Mouse (Mus musculus) MEL (cell line): Measurements from ENCODE around the gene Slc35c2. TPM values are rescaled to one million over a fixed set of nuclear protein-coding genes. Genes with fewer than 3 reads are reported as not detected.

Experiments used
- DNase-seq: peaks from one replicate; pipeline ENCODE4 v3.0.0; 2011; ENCODE audit warnings: low read depth, low spot score
- H3K27ac ChIP-seq: 2 replicates; pipeline ENCODE4 v1.5.1; 2012; ENCODE audit warnings: low read depth, mild to moderate bottlenecking, control low read depth, low read length, moderate library complexity; ENCODE audit not compliant: control insufficient read depth
- H3K27me3 ChIP-seq, 2 experiments: fragments of 150-350 bp in 1 of 2; sonication (generic) in 1 of 2; 2 replicates each; pipeline ENCODE4 v1.6.1; 2012; ENCODE audit warnings: low read length in 2 of 2, mild to moderate bottlenecking in 2 of 2, improper control_type of control experiment in 1 of 2, moderate library complexity in 1 of 2; ENCODE audit not compliant: insufficient read depth in 2 of 2, control insufficient read depth in 1 of 2
- H3K36me3 ChIP-seq, 2 experiments: 2 replicates each; pipeline ENCODE4 v1.6.1; 2012 to 2014; ENCODE audit warnings: low read length in 2 of 2, improper control_type of control experiment in 1 of 2, inconsistent platforms in 1 of 2, mild to moderate bottlenecking in 1 of 2; ENCODE audit not compliant: insufficient read depth in 2 of 2, control insufficient read depth in 1 of 2
- H3K4me1 ChIP-seq, 2 experiments: fragments of 150-350 bp in 1 of 2; sonication (generic) in 1 of 2; 2 replicates each; pipeline ENCODE4 v1.6.1; 2012; ENCODE audit warnings: low read length in 2 of 2, improper control_type of control experiment in 1 of 2, mild to moderate bottlenecking in 1 of 2; ENCODE audit not compliant: insufficient read depth in 2 of 2, control insufficient read depth in 1 of 2
- H3K4me3 ChIP-seq, 2 experiments: fragments of 150-350 bp in 1 of 2; sonication (generic) in 1 of 2; 2 replicates each; pipeline ENCODE4 v1.5.1; 2012; ENCODE audit warnings: low read depth in 2 of 2, low read length in 2 of 2, mild to moderate bottlenecking in 2 of 2, moderate library complexity in 2 of 2, control low read depth in 1 of 2, improper control_type of control experiment in 1 of 2; ENCODE audit not compliant: control insufficient read depth in 1 of 2, insufficient read depth in 1 of 2
- H3K79me2 ChIP-seq: 2 replicates; pipeline ENCODE4 v1.6.1; 2012; ENCODE audit warnings: mild to moderate bottlenecking, low read length, moderate library complexity; ENCODE audit not compliant: control insufficient read depth, poor library complexity, insufficient read depth
- H3K9ac ChIP-seq: 2 replicates; pipeline ENCODE4 v1.6.1; 2012; ENCODE audit warnings: low read depth, mild to moderate bottlenecking, control low read depth, low read length, moderate library complexity; ENCODE audit not compliant: control insufficient read depth, poor library complexity, severe bottlenecking
- H3K9me3 ChIP-seq: fragments of 150-350 bp; sonication (generic); replicated peaks from 2 replicates; pipeline ENCODE4 v1.6.1; 2012; ENCODE audit warnings: mild to moderate bottlenecking, low read length, improper control_type of control experiment, moderate library complexity; ENCODE audit not compliant: insufficient read depth
- ELF1 ChIP-seq: IDR thresholded peaks from 2 replicates; pipeline ENCODE4 v1.6.1; 2014; ENCODE audit warnings: low read depth, mild to moderate bottlenecking, inconsistent platforms, low read length, improper control_type of control experiment, moderate library complexity
- ETS1 ChIP-seq: IDR thresholded peaks from 2 replicates; pipeline ENCODE4 v1.6.1; 2012; ENCODE audit warnings: low read depth, mild to moderate bottlenecking, inconsistent platforms, low read length, improper control_type of control experiment, moderate library complexity
- GABPA ChIP-seq: IDR thresholded peaks from 2 replicates; pipeline ENCODE4 v1.6.1; 2012; ENCODE audit warnings: low read depth, mild to moderate bottlenecking, inconsistent platforms, low read length, improper control_type of control experiment, moderate library complexity
- HCFC1 ChIP-seq: IDR thresholded peaks from 2 replicates; pipeline ENCODE4 v1.6.1; 2012; ENCODE audit warnings: low read depth, mild to moderate bottlenecking, inconsistent platforms, low read length, improper control_type of control experiment, moderate library complexity
- JUND ChIP-seq: IDR thresholded peaks from 2 replicates; pipeline ENCODE4 v1.6.1; 2011; ENCODE audit warnings: low read depth, mild to moderate bottlenecking, improper control_type of control experiment, low read length
- MAFK ChIP-seq: IDR thresholded peaks from 2 replicates; pipeline ENCODE4 v1.6.1; 2011; ENCODE audit warnings: low read depth, mild to moderate bottlenecking, low read length, improper control_type of control experiment, borderline replicate concordance
- MAZ ChIP-seq: IDR thresholded peaks from 2 replicates; pipeline ENCODE4 v1.6.1; 2012; ENCODE audit warnings: low read depth, mild to moderate bottlenecking, inconsistent platforms, low read length, improper control_type of control experiment
- MEF2A ChIP-seq: IDR thresholded peaks from 2 replicates; pipeline ENCODE4 v1.6.1; 2014; ENCODE audit warnings: low read depth, mild to moderate bottlenecking, inconsistent platforms, low read length, improper control_type of control experiment; ENCODE audit not compliant: poor library complexity, insufficient replicate concordance, severe bottlenecking; ENCODE audit errors: extremely low read depth
- MXI1 ChIP-seq: IDR thresholded peaks from 2 replicates; pipeline ENCODE4 v1.6.1; 2011; ENCODE audit warnings: mild to moderate bottlenecking, low read depth, low read length, improper control_type of control experiment
- NELFE ChIP-seq: IDR thresholded peaks from 2 replicates; pipeline ENCODE4 v1.6.1; 2011; ENCODE audit warnings: low read depth, low read length, improper control_type of control experiment
- NRF1 ChIP-seq: IDR thresholded peaks from 2 replicates; pipeline ENCODE4 v1.6.1; 2014; ENCODE audit warnings: low read depth, mild to moderate bottlenecking, inconsistent platforms, low read length, improper control_type of control experiment, moderate library complexity; ENCODE audit not compliant: poor library complexity, insufficient read depth, severe bottlenecking
- POLR2A ChIP-seq, 2 experiments: IDR thresholded peaks; 2 replicates each; pipeline ENCODE4 v1.6.1; 2011 to 2012; ENCODE audit warnings: low read length in 2 of 2, mild to moderate bottlenecking in 2 of 2, control low read depth in 1 of 2, improper control_type of control experiment in 1 of 2, low read depth in 1 of 2, moderate library complexity in 1 of 2; ENCODE audit not compliant: control insufficient read depth in 1 of 2, insufficient read depth in 1 of 2, poor library complexity in 1 of 2
- POLR2AphosphoS2 ChIP-seq: IDR thresholded peaks from 2 replicates; pipeline ENCODE4 v1.6.1; 2011; ENCODE audit warnings: low read length, improper control_type of control experiment
- SMC3 ChIP-seq: IDR thresholded peaks from 2 replicates; pipeline ENCODE4 v1.6.1; 2011; ENCODE audit warnings: low read depth, low read length, improper control_type of control experiment
- TAL1 ChIP-seq: IDR thresholded peaks from 2 replicates; pipeline ENCODE4 v1.6.1; 2012; ENCODE audit warnings: mild to moderate bottlenecking, inconsistent platforms, low read length, moderate library complexity, mixed read lengths
- ZC3H11A ChIP-seq: IDR thresholded peaks from 2 replicates; pipeline ENCODE4 v1.6.1; 2012; ENCODE audit warnings: low read depth, mild to moderate bottlenecking, inconsistent platforms, low read length, improper control_type of control experiment
- ZMIZ1 ChIP-seq: IDR thresholded peaks from 2 replicates; pipeline ENCODE4 v1.6.1; 2012; ENCODE audit warnings: low read depth, mild to moderate bottlenecking, inconsistent platforms, low read length, improper control_type of control experiment, moderate library complexity
- ZNF384 ChIP-seq: IDR thresholded peaks from 2 replicates; pipeline ENCODE4 v1.6.1; 2012; ENCODE audit warnings: low read depth, mild to moderate bottlenecking, inconsistent platforms, low read length, improper control_type of control experiment
- polyA plus RNA-seq, 2 experiments: library from polyadenylated mRNA; stranded (reverse) in 1 of 2; unstranded in 1 of 2; fragments of >175 nt in 1 of 2; fragments of >200 nt in 1 of 2; gene quantifications; 2 replicates each; pipeline versions ENCODE4 v1.2.1 to v1.2.4; 2012; ENCODE audit warnings: low replicate concordance in 2 of 2, low read depth in 1 of 2; ENCODE audit not compliant: insufficient read length in 2 of 2, insufficient read depth in 1 of 2, missing spikeins in 1 of 2
- total RNA-seq: library from RNA; depleted of rRNA; stranded (reverse); fragments of 300-350 nt; gene quantifications from 2 replicates; pipeline ENCODE4 v1.2.3, GENCODE M21; 2012

Gene Slc35c2
- total and polyA plus RNA-seq, 3 experiments, result 64.9 to 121 TPM; not detected in 1

- H3K36me3 ChIP-seq, result no peaks in the 10 kb centered on the region
- no peaks in the 10 kb centered on the region for H3K9me3 ChIP-seq
- no peak within 1 kb of the TSS for H3K4me3 ChIP-seq
- no peaks in the 10 kb centered on the region for H3K79me2 ChIP-seq
- H3K27ac ChIP-seq, result no peak within 1 kb of the TSS
- H3K9ac ChIP-seq, result no peak within 1 kb of the TSS
- H3K27me3 ChIP-seq, result no peaks in the 10 kb centered on the region
- no peak for TF ChIP-seq ELF1
- TF ChIP-seq ZMIZ1, result no peak
- TF ChIP-seq ZC3H11A, result no peak
- TF ChIP-seq ETS1, result no peak
- TF ChIP-seq TAL1, result no peak
- TF ChIP-seq POLR2A (IDR thresholded peaks at IDR 0.05; ENCODE audit: control insufficient read depth in 1 of 2, insufficient read depth in 1 of 2, low read depth in 1 of 2, low read length in 2 of 2, poor library complexity in 1 of 2), result no peak
- no peak for TF ChIP-seq NELFE
- no peak for TF ChIP-seq ZNF384
- no peak for TF ChIP-seq MXI1
- no peak for TF ChIP-seq MAZ
- TF ChIP-seq JUND, result no peak
- TF ChIP-seq MAFK, result no peak
- TF ChIP-seq NRF1, result no peak
- no peak for TF ChIP-seq HCFC1
- no peak for DNase-seq
- no peaks in the 10 kb centered on the region for H3K4me1 ChIP-seq
Measured at GRCm38 (mm10) chr2:165234613-165235291, 52.9 kb downstream of the Slc35c2 start, which contains the start of gene Cdh22. TSS of gene Cdh22 (minus strand) at chr2:165234853.

GRCm38 (mm10) chr2:165234291-165234612 is 53.4 kb downstream of the Slc35c2 start:
- H3K4me3 ChIP-seq, result no peak overlapping the region
- H3K4me1 ChIP-seq, result no peaks in the 10 kb centered on the region
- no peaks in the 10 kb centered on the region for H3K27me3 ChIP-seq
- no peak overlapping the region for H3K9ac ChIP-seq
- TF ChIP-seq ZNF384, result no peak
- no peak for TF ChIP-seq GABPA
- no peak for TF ChIP-seq POLR2AphosphoS2
- no peak for TF ChIP-seq SMC3
- no peak for TF ChIP-seq MEF2A
- no peaks in the 10 kb centered on the region for H3K36me3 ChIP-seq
- H3K79me2 ChIP-seq, result no peaks in the 10 kb centered on the region
- H3K9me3 ChIP-seq, result no peaks in the 10 kb centered on the region
- DNase-seq, result no peak
- H3K27ac ChIP-seq, result no peak overlapping the region
